Mouse (Mus musculus) erythroblast, embryonic 14.5 days (primary cell): ENCODE data around the gene 9930111J21Rik2. TPM values are rescaled to one million over a fixed set of nuclear protein-coding genes. Genes with fewer than 3 reads are reported as not detected.

Source experiments
- polyA plus RNA-seq: library from polyadenylated mRNA; stranded (reverse); fragments of >175 nt; gene quantifications from 2 replicates; pipeline ENCODE4 v1.2.3, GENCODE M21; 2012

9930111J21Rik2 gene
- polyA plus RNA-seq, 1 experiment: not detected

Other genes starting within 250 kb of the 9930111J21Rik2 start
- 2.6 and 3.9 TPM in 2 replicates for gene Trim41, start 233.9 kb downstream of the 9930111J21Rik2 start, polyA plus RNA-seq
- gene Trim7, start 225.1 kb downstream of the 9930111J21Rik2 start, polyA plus RNA-seq: not detected in 2 replicates
- 4.5 and 4.6 TPM in 2 replicates for gene Gm12184, start 224.6 kb downstream of the 9930111J21Rik2 start, polyA plus RNA-seq
- 0.11 TPM in 1 of 2 replicates, not detected in the other for gene Irgm1, start 179.6 kb downstream of the 9930111J21Rik2 start, polyA plus RNA-seq
- gene Gm5431, start 149.0 kb downstream of the 9930111J21Rik2 start, polyA plus RNA-seq: not detected in 2 replicates
- 0.08 and 0.19 TPM in 2 replicates for gene Psme2b, start 105.1 kb downstream of the 9930111J21Rik2 start, polyA plus RNA-seq
- 0.02 TPM in 1 of 2 replicates, not detected in the other for gene Olfr56, start 72.4 kb downstream of the 9930111J21Rik2 start, polyA plus RNA-seq
- not detected in 2 replicates for gene 9930111J21Rik1, start 71.8 kb downstream of the 9930111J21Rik2 start, polyA plus RNA-seq
- gene Gm12185, start 59.0 kb downstream of the 9930111J21Rik2 start, polyA plus RNA-seq: not detected in 2 replicates
- not detected in 2 replicates for gene Tgtp1, start 57.1 kb downstream of the 9930111J21Rik2 start, polyA plus RNA-seq
- not detected in 2 replicates for gene Tgtp2, start 13.0 kb upstream of the 9930111J21Rik2 start, polyA plus RNA-seq
- gene Ifi47, start 25.3 kb upstream of the 9930111J21Rik2 start, polyA plus RNA-seq: not detected in 2 replicates
- gene Olfr1396, start 63.6 kb upstream of the 9930111J21Rik2 start, polyA plus RNA-seq: not detected in 2 replicates
- not detected in 2 replicates for gene Olfr1395, start 91.0 kb upstream of the 9930111J21Rik2 start, polyA plus RNA-seq
- not detected in 2 replicates for gene Olfr1394, start 103.1 kb upstream of the 9930111J21Rik2 start, polyA plus RNA-seq
- not detected in 2 replicates for gene Btnl9, start 135.9 kb upstream of the 9930111J21Rik2 start, polyA plus RNA-seq
- 0.02 and 0.16 TPM in 2 replicates for gene Zfp62, start 152.1 kb upstream of the 9930111J21Rik2 start, polyA plus RNA-seq
- gene Mgat1, start 192.9 kb upstream of the 9930111J21Rik2 start, polyA plus RNA-seq: 6.7 and 7.3 TPM in 2 replicates
- not detected in 2 replicates for gene Olfr1393, start 227.1 kb upstream of the 9930111J21Rik2 start, polyA plus RNA-seq
- 0.01 TPM in 1 of 2 replicates, not detected in the other for gene Olfr1392, start 234.0 kb upstream of the 9930111J21Rik2 start, polyA plus RNA-seq